23 mouse cellular contexts compared by ENCODE assay signal in genomic region chr3:154472426-154472825, GRCm38 (mm10).
DNase-seq lines count a peak whose midpoint lies in the region; ATAC-seq and TF ChIP-seq lines count a peak whose summit lies in the region.
"Had no signal": no experiment of that assay in that cellular context is flagged by ENCODE, and none has a peak within 500 bp of the region (broad histone marks: within the 10 kb centered on the region; RNA-seq: fewer than 3 reads in every experiment).

No protein-coding gene starts in this region.

- H3K4me2 ChIP-seq in hindbrain, postnatal 0 days (ENCODE audit: low read depth, low read length), result no peak overlapping the region
- H3K4me2 ChIP-seq in hindbrain, embryonic 12.5 days (replicated peaks), result no peak overlapping the region
- no peak overlapping the region for H3K4me2 ChIP-seq in midbrain, postnatal 0 days (ENCODE audit: low read depth, low read length, poor library complexity, severe bottlenecking)
- H3K4me2 ChIP-seq: embryonic facial prominence, embryonic 15.5 days; intestine, embryonic 15.5 days had no signal

- H3K27me3 ChIP-seq in hindbrain, postnatal 0 days (ENCODE audit: insufficient read depth, low read length), result no peaks in the 10 kb centered on the region
- H3K27me3 ChIP-seq in hindbrain, embryonic 12.5 days, result no peaks in the 10 kb centered on the region
- no peaks in the 10 kb centered on the region for H3K27me3 ChIP-seq in midbrain, postnatal 0 days (ENCODE audit: insufficient read depth, low read length)
- no peaks in the 10 kb centered on the region for H3K27me3 ChIP-seq in midbrain, embryonic 10.5 days (ENCODE audit: low read depth, poor library complexity, severe bottlenecking)
- H3K27me3 ChIP-seq: embryonic facial prominence, embryonic 15.5 days had no signal

- ATAC-seq in hindbrain, postnatal 0 days, result no peak
- no peak for ATAC-seq in hindbrain, embryonic 12.5 days (ENCODE audit: low FRiP score)
- ATAC-seq in midbrain, postnatal 0 days (ENCODE audit: low FRiP score), result no peak
- ATAC-seq: activated CD4-positive, CD25-positive, alpha-beta regulatory T cell, adult 4 months; forebrain, embryonic 14.5 days; intestine, embryonic 15.5 days had no signal

- H3K9ac ChIP-seq in hindbrain, postnatal 0 days (replicated peaks; ENCODE audit: low read length), result no peak overlapping the region
- no peak overlapping the region for H3K9ac ChIP-seq in hindbrain, embryonic 12.5 days
- H3K9ac ChIP-seq in midbrain, postnatal 0 days (replicated peaks; ENCODE audit: low read length, poor library complexity, severe bottlenecking), result no peak overlapping the region
- H3K9ac ChIP-seq: embryonic facial prominence, embryonic 15.5 days; intestine, embryonic 15.5 days had no signal

- H3K27ac ChIP-seq in hindbrain, postnatal 0 days, result no peak overlapping the region
- no peak overlapping the region for H3K27ac ChIP-seq in hindbrain, embryonic 12.5 days
- H3K27ac ChIP-seq in midbrain, postnatal 0 days (ENCODE audit: low read depth, low read length), result no peak overlapping the region
- no peak overlapping the region for H3K27ac ChIP-seq in midbrain, embryonic 10.5 days (replicated peaks)
- H3K27ac ChIP-seq: embryonic facial prominence, embryonic 15.5 days; forebrain, embryonic 10.5 days; heart, embryonic 10.5 days; intestine, embryonic 15.5 days had no signal

- no peaks in the 10 kb centered on the region for H3K36me3 ChIP-seq in hindbrain, postnatal 0 days (ENCODE audit: insufficient read depth, low read length)
- no peaks in the 10 kb centered on the region for H3K36me3 ChIP-seq in hindbrain, embryonic 12.5 days
- no peaks in the 10 kb centered on the region for H3K36me3 ChIP-seq in midbrain, postnatal 0 days (ENCODE audit: insufficient read depth, low read length)
- H3K36me3 ChIP-seq in midbrain, embryonic 10.5 days, result no peaks in the 10 kb centered on the region
- H3K36me3 ChIP-seq: embryonic facial prominence, embryonic 15.5 days; forebrain, embryonic 10.5 days; G1E; heart, embryonic 10.5 days; intestine, embryonic 15.5 days had no signal

- H3K4me3 ChIP-seq in hindbrain, postnatal 0 days (ENCODE audit: low read length), result no peak overlapping the region
- H3K4me3 ChIP-seq in hindbrain, embryonic 12.5 days, result no peak overlapping the region
- H3K4me3 ChIP-seq in midbrain, postnatal 0 days (ENCODE audit: low read depth, low read length), result no peak overlapping the region
- no peak overlapping the region for H3K4me3 ChIP-seq in midbrain, embryonic 10.5 days
- H3K4me3 ChIP-seq: embryonic facial prominence, embryonic 15.5 days; erythroblast, embryonic 14.5 days; forebrain, embryonic 10.5 days; heart, embryonic 10.5 days; intestine, embryonic 15.5 days had no signal

- H3K4me1 ChIP-seq in hindbrain, postnatal 0 days (ENCODE audit: insufficient read depth, low read length), result peaks cover 2% of the 10 kb centered on the region; the same call in 1 of the 2 replicates
- H3K4me1 ChIP-seq in hindbrain, embryonic 12.5 days, result 0 out of 2 replicates have a peak, but pooled peaks cover 4% of the 10 kb centered on the region
- H3K4me1 ChIP-seq in midbrain, postnatal 0 days (ENCODE audit: insufficient read depth, low read length), result 0 out of 2 replicates have a peak, but pooled peaks cover 2% of the 10 kb centered on the region
- H3K4me1 ChIP-seq in midbrain, embryonic 10.5 days, result peaks cover 8% of the 10 kb centered on the region; the same call in 1 of the 2 replicates
- H3K4me1 ChIP-seq: embryonic facial prominence, embryonic 15.5 days had no signal

- DNase-seq in hindbrain, postnatal 0 days (ENCODE audit: low spot score), result peak; percentile 8
- DNase-seq in midbrain, postnatal 0 days (ENCODE audit: low spot score), result peak; percentile 22
- DNase-seq in midbrain, embryonic 10.5 days (ENCODE audit: low spot score), result no peak
- DNase-seq in forelimb bud, embryonic 11.5 days (ENCODE audit: low read depth, low spot score), result peak; percentile 11
- no peak for DNase-seq in cerebellum, adult 18-20 months
- DNase-seq: adrenal gland, postnatal 14 days; cerebellum, adult 11-12 months; cerebellum, adult 9-11 months; cerebellum, postnatal 36 days; embryo, embryonic 11 days; gastrocnemius, postnatal 10 days; heart, adult 18-20 months; heart, postnatal 10 days; heart, postnatal 4 days had no signal

- WGBS in hindbrain, postnatal 0 days, result 67% methylated on average over 2 of the region's 2 CpGs
- WGBS in hindbrain, embryonic 12.5 days, result 71% methylated on average over 2 of the region's 2 CpGs
- WGBS in midbrain, postnatal 0 days, result 74% methylated on average over 2 of the region's 2 CpGs
- WGBS in midbrain, embryonic 10.5 days, result 89% methylated on average over 2 of the region's 2 CpGs

- H3K9me3 ChIP-seq in hindbrain, postnatal 0 days (ENCODE audit: low read length), result no peaks in the 10 kb centered on the region
- no peaks in the 10 kb centered on the region for H3K9me3 ChIP-seq in hindbrain, embryonic 12.5 days (replicated peaks)
- H3K9me3 ChIP-seq in midbrain, postnatal 0 days (ENCODE audit: low read length), result no peaks in the 10 kb centered on the region
- H3K9me3 ChIP-seq in midbrain, embryonic 10.5 days (replicated peaks), result no peaks in the 10 kb centered on the region
- H3K9me3 ChIP-seq: embryonic facial prominence, embryonic 15.5 days; forebrain, embryonic 10.5 days; heart, embryonic 10.5 days; intestine, embryonic 15.5 days had no signal

- no peak for TF ChIP-seq CTCF in hindbrain, postnatal 0 days (IDR thresholded peaks at IDR 0.05; ENCODE audit: low read depth)
- TF ChIP-seq CTCF in midbrain, postnatal 0 days (IDR thresholded peaks at IDR 0.05), result no peak

Comparison
In these comparisons a context has a peak if more than half of its experiments do, and no peak if none do; other contexts are left out.
1. DNase-seq: peak in hindbrain, postnatal 0 days (single experiment), midbrain, postnatal 0 days (single experiment) and forelimb bud, embryonic 11.5 days (single experiment); none in midbrain, embryonic 10.5 days (single experiment) and cerebellum, adult 18-20 months (0 of 2).